Mouse (Mus musculus) thymus, postnatal 25 days (tissue): ENCODE measurements around the gene 1700069L16Rik.

Source experiments
- DNase-seq: peaks from one replicate; pipeline ENCODE4 v3.0.0; 2022

Gene 1700069L16Rik

DNA sequence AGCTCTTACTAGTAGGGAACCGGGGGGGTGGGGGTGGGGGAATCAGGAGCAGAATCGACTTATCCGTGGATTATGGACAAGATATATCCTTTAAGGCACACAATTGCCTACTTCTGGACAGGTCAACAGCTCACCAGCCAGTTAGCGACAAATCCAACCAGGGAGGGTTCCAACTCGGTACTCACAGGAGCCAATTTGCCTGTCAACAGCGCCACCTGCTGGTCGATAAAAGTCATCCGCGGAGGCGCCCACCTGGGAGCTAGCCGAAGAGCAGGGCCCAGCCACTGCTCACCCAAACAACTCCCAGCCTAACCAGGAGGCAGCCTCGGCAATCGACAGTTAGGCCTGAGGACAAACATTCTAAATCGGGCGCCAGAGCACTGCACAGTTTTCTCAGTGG is at the start of gene 1700069L16Rik:
1700069L16Rik (minus strand) TSS at position 327 of the 400 bp plus-strand sequence.
- DNase-seq: peak; percentile 74

DNA sequence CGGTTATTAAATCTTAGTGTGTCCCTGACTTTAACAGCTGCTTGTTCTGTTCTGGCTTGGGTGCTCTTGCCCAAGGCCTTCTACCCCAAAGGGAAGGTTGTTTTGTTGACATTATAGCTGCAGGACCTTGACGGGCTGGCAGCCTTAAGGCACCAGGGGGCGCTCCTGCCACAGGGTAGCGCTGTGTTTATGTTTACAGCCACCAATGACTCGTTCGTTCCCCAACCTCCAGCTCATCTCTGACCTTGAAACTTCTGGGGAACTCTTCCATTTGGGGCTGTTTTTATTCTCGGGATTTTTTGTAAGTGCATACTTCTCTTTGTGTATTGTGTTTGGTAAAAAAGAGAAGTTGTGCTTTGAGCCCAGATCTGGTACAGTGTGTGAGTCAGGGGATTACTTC is 49.1 kb upstream of the 1700069L16Rik start:
- peak; percentile 93 for DNase-seq

GRCm38 (mm10) chr5:113772905-113773519 is 48.4 kb upstream of the 1700069L16Rik start:
- DNase-seq: no peak

- DNase-seq: peak; percentile 96
Measured at GRCm38 (mm10) chr5:113772450-113772895, 47.9 kb upstream of the 1700069L16Rik start, which contains the start of the genes Sart3 and Iscu. Gene Sart3, minus strand, starts transcription at chr5:113772510. Gene Iscu, plus strand, starts transcription at chr5:113772748.

DNA sequence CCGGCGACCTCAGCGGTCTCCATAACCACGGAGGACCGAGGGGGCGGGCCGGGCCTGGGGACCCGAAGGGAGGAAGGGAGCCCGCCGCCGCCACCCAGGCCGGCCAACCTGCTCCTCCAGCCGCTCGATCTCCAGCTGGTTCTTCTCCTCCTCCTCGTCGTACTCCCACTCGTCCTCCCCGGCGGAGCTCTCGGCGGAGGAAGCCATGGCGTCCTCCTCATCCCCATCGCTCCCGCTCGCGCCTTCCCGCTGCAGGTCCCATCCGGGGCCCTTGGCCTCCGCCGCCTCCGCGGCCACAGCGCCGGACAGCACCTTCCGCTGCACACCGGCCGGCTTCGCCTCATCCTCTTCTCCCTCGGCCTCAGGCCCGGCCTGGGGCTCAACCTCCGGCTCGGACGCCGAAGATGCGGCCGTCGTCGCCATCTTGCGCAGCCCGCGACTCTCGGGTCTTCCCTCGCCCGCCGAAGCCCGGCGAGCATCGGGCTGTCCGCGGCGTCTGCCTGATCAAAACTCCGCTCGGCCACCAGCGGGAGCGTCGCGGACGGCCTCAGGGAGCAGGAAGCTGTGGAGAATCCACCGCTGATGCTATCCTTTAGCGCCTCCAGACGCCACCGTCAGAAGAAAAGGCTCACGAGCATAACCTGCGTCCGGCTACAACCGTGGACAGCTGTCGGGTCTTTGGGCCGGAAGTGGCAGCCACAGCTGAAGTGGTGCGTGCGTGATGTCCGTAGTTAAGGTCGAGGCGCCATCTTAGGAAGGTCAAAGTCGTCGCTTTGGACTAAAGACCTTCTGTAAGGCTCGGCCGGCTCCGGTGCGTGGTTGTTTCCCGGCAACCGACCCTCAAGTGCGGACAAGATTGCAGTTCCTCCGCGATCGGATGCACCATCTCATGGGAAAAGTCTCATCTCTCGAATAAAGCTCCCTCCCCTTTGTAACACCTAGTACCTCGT is 46.9 kb upstream of the 1700069L16Rik start:
- DNase-seq: peak; percentile 84

GRCm38 (mm10) chr5:113768806-113769205 is 44.2 kb upstream of the 1700069L16Rik start:
- no peak for DNase-seq

GRCm38 (mm10) chr5:113765641-113766526 is 41.3 kb upstream of the 1700069L16Rik start:
- DNase-seq: no peak

DNA sequence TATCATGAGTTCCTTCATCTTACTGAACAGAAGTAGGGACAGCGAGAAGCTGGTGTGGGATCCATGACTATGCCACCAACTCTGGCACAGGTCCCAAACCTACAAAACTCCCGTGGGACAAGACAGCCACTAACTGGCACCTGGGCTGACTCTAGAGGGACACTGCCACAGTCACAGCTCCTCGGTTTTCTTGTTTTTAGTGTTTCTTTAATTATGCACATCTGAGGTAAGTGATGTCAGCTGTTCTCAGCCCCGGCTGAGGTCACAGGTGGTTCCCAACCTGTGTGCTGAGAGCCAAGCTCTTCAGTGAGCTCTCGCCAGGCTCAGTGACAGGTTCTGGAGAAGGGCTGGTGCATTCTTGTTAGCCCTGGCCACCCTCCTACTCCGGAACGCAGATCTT is 39.9 kb upstream of the 1700069L16Rik start:
- DNase-seq: no peak

DNA sequence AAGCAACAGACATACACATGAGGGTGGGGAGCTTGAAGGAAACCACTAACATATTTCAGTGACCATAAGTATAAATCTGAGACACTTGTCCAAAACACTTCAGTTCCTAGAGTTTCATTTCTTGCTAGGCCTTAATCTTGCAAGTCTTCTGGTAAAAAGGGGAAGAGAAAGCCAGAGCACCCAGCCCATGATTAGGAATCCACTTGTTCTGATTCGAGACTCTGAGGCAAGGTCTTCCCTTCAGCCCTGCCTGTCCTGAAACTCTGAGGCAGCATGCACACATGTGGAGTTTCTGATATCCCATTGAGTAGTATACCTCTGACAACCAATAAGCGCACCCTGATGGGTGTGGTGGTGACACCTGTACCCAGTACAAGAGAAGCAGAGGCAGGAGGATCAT is 37.0 kb upstream of the 1700069L16Rik start:
- DNase-seq: no peak

- no peak for DNase-seq
Measured at GRCm38 (mm10) chr5:113755347-113756030, 30.9 kb upstream of the 1700069L16Rik start.

DNA sequence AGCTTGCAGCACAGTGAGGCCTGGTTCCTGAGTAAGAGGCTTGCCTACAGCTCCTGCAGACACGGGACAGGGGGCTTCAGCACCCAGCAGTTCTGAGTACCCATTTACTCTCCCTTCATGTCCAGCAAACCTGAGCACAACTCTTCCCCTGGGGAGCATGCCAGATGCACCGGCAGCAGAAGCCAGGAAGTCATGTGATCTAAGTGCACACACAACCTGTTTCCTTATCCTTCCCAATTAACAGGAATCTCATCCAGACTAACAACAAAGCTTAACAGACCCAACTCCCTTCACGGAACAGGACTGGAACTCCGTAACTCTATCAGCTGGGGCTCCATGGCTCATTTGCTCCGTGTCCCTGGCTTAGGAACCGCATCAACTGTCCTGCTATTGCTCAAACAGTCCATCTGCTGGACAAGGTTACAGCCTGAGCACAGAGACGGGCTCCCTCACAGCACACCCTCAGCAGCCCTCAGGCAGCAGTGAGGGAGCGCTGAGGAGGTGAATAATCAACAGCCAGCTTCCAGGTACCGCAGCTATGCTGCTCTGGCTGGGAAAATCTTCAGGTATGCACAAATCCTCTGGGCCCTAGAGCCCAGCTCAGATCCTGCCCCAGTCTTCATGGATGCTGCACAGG is 27.1 kb upstream of the 1700069L16Rik start:
- no peak for DNase-seq

GRCm38 (mm10) chr5:113748556-113749331 is 24.2 kb upstream of the 1700069L16Rik start:
- DNase-seq: no peak

DNA sequence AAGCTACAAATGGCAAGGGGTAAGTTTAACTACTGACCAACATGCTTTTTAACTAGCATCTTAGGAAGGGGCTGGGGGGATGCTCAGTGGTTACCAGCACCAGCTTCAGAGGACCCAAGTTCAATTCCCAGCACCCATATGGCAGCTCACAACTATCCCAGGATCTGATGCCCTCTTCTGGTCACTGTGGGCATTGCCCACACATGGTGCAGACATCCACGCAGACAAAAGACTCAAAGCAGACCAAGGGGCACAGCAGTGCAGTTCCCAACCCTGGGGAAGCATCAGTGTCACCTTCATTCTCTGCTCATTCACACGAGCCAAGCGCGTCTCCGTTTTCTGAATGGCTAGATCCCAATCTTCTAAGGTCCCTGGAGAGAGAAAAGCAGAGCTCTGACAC is 23.1 kb upstream of the 1700069L16Rik start:
- no peak for DNase-seq

DNA sequence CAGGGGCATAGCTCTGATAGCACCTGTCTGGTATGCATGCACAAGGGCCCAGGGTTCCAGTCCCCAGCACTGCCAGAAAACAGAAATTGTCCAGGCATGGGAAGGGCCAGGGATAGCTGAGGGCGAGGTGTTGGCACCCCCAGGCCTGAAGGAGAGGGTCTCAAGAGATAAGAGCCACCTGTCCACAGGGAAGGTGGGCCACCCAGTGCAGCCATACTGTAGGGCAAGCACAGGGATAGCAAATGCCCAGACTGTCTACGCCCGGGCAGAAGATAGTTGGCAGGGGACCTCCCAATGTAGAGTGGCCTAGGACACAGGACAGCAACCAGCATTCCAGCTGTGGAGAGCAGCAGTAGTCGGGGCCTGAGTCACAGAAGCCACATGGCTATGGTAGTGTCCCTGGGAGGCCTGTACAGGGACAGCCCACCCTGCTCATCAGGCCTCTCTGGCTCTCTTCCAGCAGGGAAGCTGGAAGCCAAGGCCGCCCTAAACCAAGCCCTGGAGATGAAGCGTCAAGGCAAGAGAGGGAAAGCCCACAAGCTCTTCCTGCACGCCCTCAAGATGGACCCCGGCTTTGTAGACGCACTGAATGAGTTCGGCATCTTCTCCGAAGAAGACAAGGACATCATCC is 13.2 kb upstream of the 1700069L16Rik start:
- no peak for DNase-seq

DNA sequence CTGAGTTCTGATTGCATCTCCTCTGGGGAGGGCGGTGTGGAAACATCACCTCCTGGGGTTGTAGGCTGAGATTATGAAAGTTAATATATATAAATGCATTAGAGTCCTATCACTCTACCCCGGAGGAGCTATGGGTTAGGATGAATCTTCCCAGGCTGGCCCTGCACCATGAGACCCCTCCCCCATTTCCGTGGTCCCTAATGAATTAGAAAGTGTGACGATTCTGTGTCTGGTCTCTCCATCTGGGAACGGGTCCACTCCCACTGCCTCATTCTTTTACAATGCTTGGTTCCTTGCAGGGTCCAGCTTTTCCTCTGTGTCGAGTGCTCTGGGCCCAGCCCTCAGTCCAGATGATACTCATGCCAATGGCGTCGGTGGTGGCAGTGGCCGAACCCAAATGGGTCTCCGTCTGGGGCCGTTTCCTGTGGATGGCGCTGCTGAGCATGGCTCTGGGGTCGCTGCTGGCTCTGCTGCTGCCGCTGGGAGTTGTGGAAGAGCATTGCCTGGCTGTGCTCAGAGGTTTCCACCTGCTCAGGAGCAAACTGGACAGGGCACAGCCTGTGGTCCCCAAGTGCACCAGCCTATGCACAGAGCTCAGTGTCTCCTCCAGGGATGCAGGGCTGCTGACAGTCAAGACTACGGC is 12.1 kb upstream of the 1700069L16Rik start:
- no peak for DNase-seq

- no peak for DNase-seq
Measured at GRCm38 (mm10) chr5:113736113-113736502, 11.5 kb upstream of the 1700069L16Rik start.

DNA sequence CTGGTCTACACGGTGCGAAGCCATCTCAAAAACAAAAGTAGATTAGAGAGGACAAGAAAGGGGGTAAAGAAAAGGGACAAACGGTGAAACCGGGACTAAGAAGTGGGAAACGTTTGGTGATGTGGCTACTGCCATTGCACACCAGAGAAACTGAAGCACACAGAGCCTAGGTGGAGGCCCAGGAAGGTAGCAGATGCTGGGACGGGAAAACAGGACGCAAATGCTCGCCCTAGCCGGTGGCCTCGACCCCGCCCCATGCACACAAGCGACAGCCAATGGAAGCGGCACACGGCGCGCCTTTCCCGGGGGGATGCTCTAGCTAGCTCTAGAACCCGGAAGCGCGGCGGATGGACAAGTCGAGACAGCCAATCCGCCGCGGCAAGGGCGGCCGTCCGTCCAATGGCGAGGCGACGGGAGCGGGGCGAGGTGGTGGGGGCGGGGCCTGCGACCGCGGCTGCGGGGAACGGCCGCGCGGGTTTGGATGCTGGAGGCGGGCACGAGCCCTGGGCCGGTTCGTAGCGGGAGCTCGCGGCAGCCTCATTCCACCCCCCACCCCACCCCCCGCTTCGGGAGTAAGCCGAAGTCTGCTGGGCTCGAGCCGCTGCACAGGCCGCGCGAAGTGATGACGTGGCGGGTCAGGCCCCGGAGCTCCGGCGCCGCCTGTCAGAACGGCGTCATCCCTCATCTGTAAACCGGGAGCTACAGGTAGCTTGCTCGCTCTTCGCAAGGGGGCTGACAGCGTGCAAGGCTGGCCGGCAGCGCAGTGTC is 11.0 kb upstream of the 1700069L16Rik start, which contains the start of gene Ficd:
Ficd (plus strand) TSS at position 459 of the 768 bp plus-strand sequence.
- DNase-seq: peak; percentile 90

GRCm38 (mm10) chr5:113735023-113735344 is 10.4 kb upstream of the 1700069L16Rik start:
- no peak for DNase-seq

GRCm38 (mm10) chr5:113734376-113734775 is 9.8 kb upstream of the 1700069L16Rik start:
- DNase-seq: no peak
